Mouse (Mus musculus) midbrain, postnatal 0 days (tissue): ENCODE measurements around the gene Cryzl2. TPM values are rescaled to one million over a fixed set of nuclear protein-coding genes. Genes with fewer than 3 reads are reported as not detected.

Experiments
- ATAC-seq: fragments of 200-750 bp; cut with Nextera tagmentation; 2 replicates; pipeline ENCODE4 v1.8.0; 2017; ENCODE audit warnings: moderate number of reproducible peaks, mild to moderate bottlenecking, moderate TSS enrichment, moderate library complexity; ENCODE audit not compliant: low FRiP score
- DNase-seq: peaks from one replicate; pipeline ENCODE4 v3.0.0-alpha.2; 2015; ENCODE audit warnings: low spot score
- H3K27ac ChIP-seq: fragments of 300-500 bp; sonication (generic); 2 replicates; pipeline ENCODE4 v1.5.1; 2014; ENCODE audit warnings: low read depth, mild to moderate bottlenecking, low read length, mixed read lengths
- H3K27me3 ChIP-seq: fragments of 300-500 bp; sonication (generic); 2 replicates; pipeline ENCODE4 v1.6.1; 2014; ENCODE audit warnings: low read length, control low read depth, mixed read lengths; ENCODE audit not compliant: insufficient read depth
- H3K36me3 ChIP-seq: fragments of 300-500 bp; sonication (generic); 2 replicates; pipeline ENCODE4 v1.6.1; 2014; ENCODE audit warnings: low read length, control low read depth, mixed read lengths; ENCODE audit not compliant: insufficient read depth
- H3K4me1 ChIP-seq: fragments of 300-500 bp; sonication (generic); 2 replicates; pipeline ENCODE4 v1.6.1; 2014; ENCODE audit warnings: mild to moderate bottlenecking, control low read depth, antibody characterized with exemption, low read length, mixed read lengths; ENCODE audit not compliant: insufficient read depth
- H3K4me2 ChIP-seq: fragments of 300-500 bp; sonication (generic); 2 replicates; pipeline ENCODE4 v1.6.1; 2014; ENCODE audit warnings: low read depth, mild to moderate bottlenecking, low read length, mixed read lengths; ENCODE audit not compliant: poor library complexity, severe bottlenecking
- H3K4me3 ChIP-seq: fragments of 300-500 bp; sonication (generic); 2 replicates; pipeline ENCODE4 v1.5.1; 2014; ENCODE audit warnings: low read depth, mild to moderate bottlenecking, low read length, moderate library complexity
- H3K9ac ChIP-seq: fragments of 300-500 bp; sonication (generic); replicated peaks from 2 replicates; pipeline ENCODE4 v1.6.1; 2014; ENCODE audit warnings: mild to moderate bottlenecking, low read length, moderate library complexity, mixed read lengths; ENCODE audit not compliant: poor library complexity, severe bottlenecking
- H3K9me3 ChIP-seq: fragments of 300-500 bp; sonication (generic); 2 replicates; pipeline ENCODE4 v1.6.1; 2016; ENCODE audit warnings: low read length, control low read depth
- CTCF ChIP-seq: IDR thresholded peaks from 2 replicates; pipeline ENCODE4 v1.5.1; 2016; ENCODE audit warnings: antibody characterized with exemption, mild to moderate bottlenecking
- WGBS: fragments of 180-500 bp; shearing (Covaris S2); extraction: QIAGEN DNeasy Blood & Tissue Kit; methylation state at CpG from one replicate; pipeline ENCODE4 v1.1.7; 2014; 5-methylcytosine and 5-hydroxymethylcytosine counted together
- polyA plus RNA-seq: library from polyadenylated mRNA; unstranded; fragments of >200 nt; fragmentation: Nextera tagmentation; extraction: Ambion mirVana; gene quantifications from 2 replicates; pipeline ENCODE4 v1.2.1, GENCODE M21; 2015
- total RNA-seq: library from RNA; depleted of rRNA; stranded (reverse); fragments of >200 nt; gene quantifications from 2 replicates; pipeline ENCODE4 v1.2.3, GENCODE M21; 2014

Cryzl2 gene
- total and polyA plus RNA-seq, 2 experiments from 2014 or later, result 9.0 to 9.4 TPM

- H3K36me3 ChIP-seq, result no peaks in the 10 kb centered on the region
- H3K9ac ChIP-seq, result no peak overlapping the region
- ATAC-seq (no peak), DNase-seq (no peak)
- H3K4me1 ChIP-seq, result no peaks in the 10 kb centered on the region
- no peak overlapping the region for H3K4me2 ChIP-seq
- H3K9me3 ChIP-seq, result no peaks in the 10 kb centered on the region
- no peaks in the 10 kb centered on the region for H3K27me3 ChIP-seq
- no peak for TF ChIP-seq CTCF
- no peak overlapping the region for H3K27ac ChIP-seq
- no peak overlapping the region for H3K4me3 ChIP-seq
- WGBS, result 91% methylated on average over 5 of the region's 5 CpGs
Measured at GRCm38 (mm10) chr1:157522322-157522721, 63.9 kb downstream of the Cryzl2 start.

- TF ChIP-seq CTCF, result no peak
Measured at GRCm38 (mm10) chr1:157524775-157525174, 66.4 kb downstream of the Cryzl2 start.

GRCm38 (mm10) chr1:157525692-157526354 is 67.4 kb downstream of the Cryzl2 start:
- no peak overlapping the region for H3K9ac ChIP-seq
- no peaks in the 10 kb centered on the region for H3K4me1 ChIP-seq
- H3K9me3 ChIP-seq, result no peaks in the 10 kb centered on the region
- ATAC-seq (no peak), DNase-seq (no peak)
- no peak overlapping the region for H3K4me2 ChIP-seq
- no peaks in the 10 kb centered on the region for H3K27me3 ChIP-seq
- WGBS, result 91% methylated on average over 16 of the region's 16 CpGs
- no peak for TF ChIP-seq CTCF
- H3K27ac ChIP-seq, result no peak overlapping the region
- no peaks in the 10 kb centered on the region for H3K36me3 ChIP-seq
- no peak overlapping the region for H3K4me3 ChIP-seq

More at GRCm38 (mm10) chr1:157524775-157525174, 66.4 kb downstream of the Cryzl2 start:
- H3K4me2 ChIP-seq, result no peak overlapping the region
- no peak overlapping the region for H3K4me3 ChIP-seq
- H3K9ac ChIP-seq, result no peak overlapping the region
- no peaks in the 10 kb centered on the region for H3K27me3 ChIP-seq
- ATAC-seq (no peak), DNase-seq (no peak)
- H3K36me3 ChIP-seq, result no peaks in the 10 kb centered on the region
- no peak overlapping the region for H3K27ac ChIP-seq
- 74% methylated on average over 7 of the region's 7 CpGs for WGBS
- H3K9me3 ChIP-seq, result no peaks in the 10 kb centered on the region
- no peaks in the 10 kb centered on the region for H3K4me1 ChIP-seq

- ATAC-seq (no peak), DNase-seq (no peak)
- H3K4me1 ChIP-seq, result no peaks in the 10 kb centered on the region
- no peaks in the 10 kb centered on the region for H3K27me3 ChIP-seq
- no peak overlapping the region for H3K4me3 ChIP-seq
- WGBS, result 76% methylated on average over 5 of the region's 5 CpGs
- no peaks in the 10 kb centered on the region for H3K36me3 ChIP-seq
- TF ChIP-seq CTCF, result no peak
- H3K9me3 ChIP-seq, result no peaks in the 10 kb centered on the region
- no peak overlapping the region for H3K27ac ChIP-seq
- H3K9ac ChIP-seq, result no peak overlapping the region
- no peak overlapping the region for H3K4me2 ChIP-seq
Measured at GRCm38 (mm10) chr1:157526625-157527024, 68.2 kb downstream of the Cryzl2 start.

GRCm38 (mm10) chr1:157532826-157533460 is 74.6 kb downstream of the Cryzl2 start:
- no peak overlapping the region for H3K4me3 ChIP-seq
- H3K4me2 ChIP-seq, result no peak overlapping the region
- H3K27ac ChIP-seq, result no peak overlapping the region
- H3K9me3 ChIP-seq, result no peaks in the 10 kb centered on the region
- no peaks in the 10 kb centered on the region for H3K27me3 ChIP-seq
- DNase-seq (peak; percentile 46), ATAC-seq (no peak)
- WGBS, result 54% methylated on average over 8 of the region's 8 CpGs
- TF ChIP-seq CTCF, result no peak
- no peak overlapping the region for H3K9ac ChIP-seq
- H3K4me1 ChIP-seq, result no peaks in the 10 kb centered on the region
- no peaks in the 10 kb centered on the region for H3K36me3 ChIP-seq

- ATAC-seq (no peak), DNase-seq (no peak)
- Histone ChIP-seq H3K27ac (no peak overlapping the region), H3K4me1 (no peaks in the 10 kb centered on the region), H3K9ac (no peak overlapping the region), H3K9me3 (no peaks in the 10 kb centered on the region), H3K4me3 (no peak overlapping the region), H3K27me3 (no peaks in the 10 kb centered on the region), H3K36me3 (no peaks in the 10 kb centered on the region), H3K4me2 (no peak overlapping the region)
- WGBS, result 95% methylated on average over 1 of the region's 1 CpGs
- no peak for TF ChIP-seq CTCF
Measured at GRCm38 (mm10) chr1:157535571-157535970, 77.2 kb downstream of the Cryzl2 start.
